Mouse (Mus musculus) myocyte (in vitro differentiated cells): ENCODE results near the gene Sgk2.

Experiments
- CEBPB ChIP-seq: IDR thresholded peaks from 2 replicates; pipeline ENCODE4 v1.6.1; 2011; ENCODE audit warnings: mild to moderate bottlenecking, moderate library complexity; ENCODE audit not compliant: poor library complexity, insufficient read depth, severe bottlenecking
- MAX ChIP-seq: IDR thresholded peaks from one replicate; pipeline ENCODE4 v1.6.1; 2011; ENCODE audit warnings: low read depth, mild to moderate bottlenecking, control low read depth
- POLR2A ChIP-seq: IDR thresholded peaks from one replicate; pipeline ENCODE4 v1.6.1; 2011; ENCODE audit warnings: low read depth, mild to moderate bottlenecking, control low read depth, moderate library complexity; ENCODE audit not compliant: insufficient read length

GRCm38 (mm10) chr2:162973206-162973605 lies 13.9 kb upstream of the Sgk2 start:
- TF ChIP-seq POLR2A = no peak
- TF ChIP-seq CEBPB = no peak
- no peak for TF ChIP-seq MAX
